ENCODE assay signal across 9 mouse cellular contexts in the genomic region with DNA sequence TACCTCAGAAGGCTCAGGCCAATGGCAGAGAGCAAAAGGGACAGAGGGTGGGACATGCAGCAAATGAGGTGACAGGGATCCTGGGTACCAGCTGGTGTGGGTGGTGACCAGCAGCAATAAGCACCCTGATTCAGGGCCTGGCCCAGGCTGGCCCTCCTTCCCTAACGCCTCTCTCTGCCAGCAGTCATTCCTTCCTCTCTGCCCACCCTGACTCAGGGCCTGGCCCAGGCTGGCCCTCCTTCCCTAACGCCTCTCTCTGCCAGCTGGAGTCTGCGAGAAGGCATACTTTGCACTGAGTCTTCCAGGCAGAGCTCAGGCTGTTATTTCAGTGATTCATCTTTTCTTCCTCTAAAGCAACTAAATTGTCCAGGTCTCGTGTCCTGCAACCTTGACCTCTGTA. TPM values are rescaled to one million over a fixed set of nuclear protein-coding genes. Genes with fewer than 3 reads are reported as not detected.
DNase-seq lines count a peak whose midpoint lies in the region; ATAC-seq lines count a peak whose summit lies in the region.
"Had no signal": no experiment of that assay in that cellular context is flagged by ENCODE, and none has a peak within 500 bp of the region (broad histone marks: within the 10 kb centered on the region; RNA-seq: fewer than 3 reads in every experiment).

No protein-coding gene starts in this region.

- 0 out of 2 replicates have a peak overlapping the region, but pooled peaks have one; percentile 33 for H3K27ac ChIP-seq in embryonic facial prominence, embryonic 14.5 days (replicated peaks; ENCODE audit: low read depth, low read length)
- H3K27ac ChIP-seq in midbrain, embryonic 13.5 days = peak overlapping the region; percentile 40; the same call in 1 of the 2 replicates

- 0 out of 2 replicates have a peak, but pooled peaks cover 6% of the 10 kb centered on the region for H3K4me1 ChIP-seq in embryonic facial prominence, embryonic 14.5 days (ENCODE audit: control insufficient read depth, insufficient read depth, low read length)
- H3K4me1 ChIP-seq in midbrain, embryonic 13.5 days (replicated peaks) = peaks cover 39% of the 10 kb centered on the region

- no peak overlapping the region for H3K9ac ChIP-seq in embryonic facial prominence, embryonic 14.5 days (ENCODE audit: low read depth, low read length)
- H3K9ac ChIP-seq in midbrain, embryonic 13.5 days (replicated peaks) = no peak overlapping the region

- H3K36me3 ChIP-seq in embryonic facial prominence, embryonic 14.5 days (ENCODE audit: control insufficient read depth, insufficient read depth, low read length) = no peaks in the 10 kb centered on the region
- 0 out of 2 replicates have a peak, but pooled peaks cover 4% of the 10 kb centered on the region for H3K36me3 ChIP-seq in midbrain, embryonic 13.5 days

- H3K9me3 ChIP-seq in embryonic facial prominence, embryonic 14.5 days (ENCODE audit: control insufficient read depth, low read length) = no peaks in the 10 kb centered on the region
- H3K9me3 ChIP-seq in midbrain, embryonic 13.5 days = no peaks in the 10 kb centered on the region

- no peaks in the 10 kb centered on the region for H3K27me3 ChIP-seq in embryonic facial prominence, embryonic 14.5 days (replicated peaks; ENCODE audit: control insufficient read depth, insufficient read depth, low read length)
- H3K27me3 ChIP-seq in midbrain, embryonic 13.5 days = no peaks in the 10 kb centered on the region

- no peak for DNase-seq in frontal cortex, postnatal 14 days (ENCODE audit: low spot score in 2 of 2)
- DNase-seq in NIH3T3 (ENCODE audit: low read depth) = peak; percentile 73
- DNase-seq in embryonic facial prominence, embryonic 14.5 days (ENCODE audit: low spot score) = no peak
- peak; percentile 45 for DNase-seq in heart, postnatal 25 days (ENCODE audit: low spot score)
- DNase-seq in spleen, adult 18-20 months = no peak

- WGBS in embryonic facial prominence, embryonic 14.5 days = 44% methylated on average over 4 of the region's 4 CpGs
- WGBS in midbrain, embryonic 13.5 days = 57% methylated on average over 4 of the region's 4 CpGs

- ATAC-seq in frontal cortex, adult (ENCODE audit: low TSS enrichment) = peak; percentile 63
- no peak for ATAC-seq in embryonic facial prominence, embryonic 14.5 days (ENCODE audit: low read depth)
- no peak; the same call in 1 of the 2 replicates for ATAC-seq in midbrain, embryonic 13.5 days
- ATAC-seq in granulocyte monocyte progenitor cell, adult 5-6 weeks (replicated peaks; ENCODE audit: poor library complexity, severe bottlenecking) = no peak

- H3K4me2 ChIP-seq in embryonic facial prominence, embryonic 14.5 days (ENCODE audit: low read depth, low read length) = no peak overlapping the region
- no peak overlapping the region for H3K4me2 ChIP-seq in midbrain, embryonic 13.5 days (replicated peaks)

- intact Hi-C loops in heart, postnatal 25 days (cut with DNase I) = no loop called here

- no peak overlapping the region for H3K4me3 ChIP-seq in embryonic facial prominence, embryonic 14.5 days (ENCODE audit: low read depth, low read length)
- no peak overlapping the region for H3K4me3 ChIP-seq in midbrain, embryonic 13.5 days (replicated peaks)
- H3K4me3 ChIP-seq: myocyte had no signal

RNA-seq across cellular contexts. Expression of a gene that starts 31.5 kb away (rescaled TPM):
- polyA plus RNA-seq in embryonic facial prominence, embryonic 14.5 days (2014; fragmentation: Nextera tagmentation; extraction: Ambion mirVana) = 3.4 and 3.8 TPM in 2 replicates
- 1 to 10 TPM; 7.3 to 7.9 TPM for total RNA-seq in heart, postnatal 25 days (2021)
- polyA plus RNA-seq in midbrain, embryonic 13.5 days (2015; fragmentation: Nextera tagmentation; extraction: Ambion mirVana) = 37.9 and 41.5 TPM in 2 replicates
- total RNA-seq in granulocyte monocyte progenitor cell, adult 5-6 weeks (2014; fragmentation: Nextera tagmentation) = 0.21 and 0.58 TPM in 2 replicates
- 0.13 and 0.21 TPM in 2 replicates for total RNA-seq in granulocyte monocyte progenitor cell, adult 5-6 weeks (2017)

RNA-seq across cellular contexts. Expression of a gene that starts 52.4 kb away (rescaled TPM):
- polyA plus RNA-seq in embryonic facial prominence, embryonic 14.5 days (2014; fragmentation: Nextera tagmentation; extraction: Ambion mirVana) = 23.1 and 26.6 TPM in 2 replicates
- total RNA-seq in heart, postnatal 25 days (2021) = under 1 TPM in 1 of 2 experiments, not detected in 1; 0.26 TPM
- 9.3 and 12.8 TPM in 2 replicates for polyA plus RNA-seq in midbrain, embryonic 13.5 days (2015; fragmentation: Nextera tagmentation; extraction: Ambion mirVana)
- total RNA-seq in granulocyte monocyte progenitor cell, adult 5-6 weeks (2014; fragmentation: Nextera tagmentation) = not detected in 2 replicates
- total RNA-seq in granulocyte monocyte progenitor cell, adult 5-6 weeks (2017) = 1.4 and 3.3 TPM in 2 replicates
- polyA plus RNA-seq: myocyte had no signal

Comparison
In these comparisons a context has a peak if more than half of its experiments do, and no peak if none do; other contexts are left out.
1. DNase-seq: peak in NIH3T3 (single experiment) and heart, postnatal 25 days (single experiment); none in frontal cortex, postnatal 14 days (0 of 2), embryonic facial prominence, embryonic 14.5 days (single experiment) and spleen, adult 18-20 months (0 of 2).
2. RNA of a gene that starts 31.5 kb away (total RNA-seq): 7.3 to 7.9 TPM in heart, postnatal 25 days; 0.13 to 0.58 TPM in granulocyte monocyte progenitor cell, adult 5-6 weeks; every median in the first group is over 4 times any median in the second.